Mouse (Mus musculus) ovary, postnatal 36 days (tissue): Measurements from ENCODE around the gene Slco4a1.

ENCODE experiments used
- DNase-seq: peaks from one replicate; pipeline ENCODE4 v3.0.0; 2022; ENCODE audit warnings: low spot score, mixed read lengths

Slco4a1 gene

DNA sequence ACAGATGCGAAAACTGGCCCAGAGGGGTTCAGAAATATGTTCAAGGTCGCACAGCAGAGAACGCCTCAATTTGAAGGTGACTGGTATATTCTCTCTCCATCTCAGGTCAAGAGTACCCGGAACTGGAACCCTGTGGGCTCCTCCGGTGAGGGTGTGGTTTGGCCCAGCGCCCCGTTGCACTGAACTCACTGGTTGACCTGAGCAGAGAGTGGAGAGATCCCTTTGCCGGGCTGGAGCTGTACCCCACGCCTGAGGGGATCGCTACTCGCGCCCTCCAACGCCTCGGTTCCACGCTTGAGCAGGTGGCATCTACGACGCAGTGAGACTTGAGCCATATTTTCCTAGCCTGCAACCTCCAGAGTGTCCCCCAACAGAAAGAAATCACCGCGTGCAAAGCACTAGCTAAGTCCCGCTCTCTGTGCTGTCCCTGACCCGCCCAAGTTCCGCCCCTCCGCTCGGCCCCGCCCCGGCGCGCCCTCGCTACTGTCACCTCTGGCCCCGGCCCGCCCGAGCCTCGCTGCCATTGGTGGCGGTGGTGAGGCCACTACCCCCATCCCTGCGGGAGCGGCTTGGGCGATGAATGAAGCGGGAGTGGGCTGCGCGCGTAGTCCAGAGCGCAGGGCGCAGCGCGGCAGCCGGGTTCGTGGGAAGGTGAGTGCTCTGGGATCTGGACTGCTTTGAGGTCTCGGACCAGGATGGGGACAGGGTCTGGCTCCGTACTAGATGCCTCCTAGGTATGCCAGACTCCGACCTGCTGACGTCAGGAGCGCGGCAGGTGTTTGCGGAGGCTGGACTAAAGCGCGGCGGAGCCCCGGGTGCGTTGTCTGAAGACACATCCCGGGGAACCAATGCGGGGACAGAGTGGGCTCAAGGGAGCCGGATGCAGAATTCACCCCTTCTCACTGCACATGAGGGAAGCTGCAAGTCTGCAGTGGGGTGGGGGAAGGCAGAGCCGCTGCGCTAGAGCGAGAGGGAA lies at the start of gene Slco4a1:
Slco4a1 (plus strand) TSS at position 523 of the 976 bp plus-strand sequence.
- DNase-seq = peak; percentile 77

DNA sequence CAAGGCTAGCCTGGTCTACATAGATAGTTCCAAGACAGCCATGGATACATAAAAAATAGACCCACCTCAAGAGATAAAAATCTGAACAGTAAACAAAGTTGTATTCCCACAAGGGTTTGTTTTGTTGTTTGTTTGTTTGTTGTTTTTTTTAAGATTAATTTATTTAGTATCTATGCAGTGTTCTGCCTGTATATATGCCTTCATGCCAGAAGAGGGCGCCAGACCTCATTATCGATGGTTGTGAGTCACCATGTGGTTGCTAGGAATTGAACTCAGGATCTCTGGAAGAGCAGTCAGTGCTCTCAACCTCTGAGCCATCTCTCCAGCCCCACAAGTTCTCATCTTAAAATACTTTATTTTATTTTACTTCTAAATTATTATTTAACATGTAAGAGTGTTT lies 47.6 kb upstream of the Slco4a1 start:
- no peak for DNase-seq

DNA sequence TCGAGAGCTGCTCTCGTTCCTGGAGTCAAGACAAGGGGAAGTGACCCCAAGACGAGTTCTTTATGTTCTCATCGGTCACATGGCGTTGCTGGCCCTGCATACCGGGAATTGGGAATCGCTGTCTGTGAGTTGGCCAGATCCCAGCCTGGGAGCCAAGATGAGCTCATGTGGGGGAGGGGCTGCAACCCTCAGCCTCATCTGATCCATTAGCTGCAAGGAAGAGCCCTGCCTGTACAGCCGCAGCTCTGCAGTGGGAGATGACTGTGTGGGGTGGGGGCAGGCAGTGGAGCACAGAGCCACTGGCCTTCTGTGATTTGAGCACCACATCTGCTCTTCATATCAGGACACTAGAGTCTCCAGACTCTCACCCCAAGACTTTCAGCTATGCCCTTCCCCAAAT lies 45.6 kb upstream of the Slco4a1 start:
- no peak for DNase-seq

DNA sequence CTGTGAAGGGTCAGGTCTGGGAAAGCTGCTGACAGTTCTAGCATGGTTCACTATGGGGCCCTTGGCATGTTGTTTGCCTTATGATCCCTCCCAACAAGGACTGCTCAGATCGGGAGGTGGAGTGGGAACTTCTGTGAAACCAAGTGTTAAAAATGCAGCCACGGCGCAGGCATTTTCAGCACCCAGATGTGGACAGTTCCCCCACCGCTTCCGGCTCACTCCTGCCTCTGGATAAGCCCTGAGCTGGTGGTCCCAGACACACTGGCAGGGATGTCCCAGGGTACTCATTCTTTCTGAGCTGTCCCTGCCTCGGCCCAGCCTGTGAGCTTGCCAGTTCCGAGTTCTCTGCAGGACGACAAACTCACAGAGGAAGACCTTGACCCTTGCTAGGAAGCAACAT lies 45.0 kb upstream of the Slco4a1 start:
- no peak for DNase-seq

DNA sequence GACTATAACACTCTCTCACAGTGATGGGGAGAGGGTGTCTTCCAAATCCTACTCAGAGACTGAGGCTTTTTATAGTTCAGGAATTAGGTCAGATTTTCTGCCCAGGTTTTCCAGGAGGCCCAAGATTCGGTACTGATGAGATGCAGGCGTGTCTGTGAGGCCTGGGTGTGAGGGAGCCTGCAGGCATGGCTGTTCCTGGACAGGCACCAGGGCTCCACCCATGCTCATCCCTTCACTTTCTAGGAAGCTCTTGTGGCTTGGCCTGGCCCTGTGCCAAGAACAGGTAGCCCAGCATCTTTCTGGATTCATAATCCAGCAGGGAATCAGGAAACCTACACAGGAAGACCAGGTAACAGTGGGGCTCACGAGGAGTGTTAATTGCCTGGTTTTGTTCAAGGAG lies 40.4 kb upstream of the Slco4a1 start:
- no peak for DNase-seq

DNA sequence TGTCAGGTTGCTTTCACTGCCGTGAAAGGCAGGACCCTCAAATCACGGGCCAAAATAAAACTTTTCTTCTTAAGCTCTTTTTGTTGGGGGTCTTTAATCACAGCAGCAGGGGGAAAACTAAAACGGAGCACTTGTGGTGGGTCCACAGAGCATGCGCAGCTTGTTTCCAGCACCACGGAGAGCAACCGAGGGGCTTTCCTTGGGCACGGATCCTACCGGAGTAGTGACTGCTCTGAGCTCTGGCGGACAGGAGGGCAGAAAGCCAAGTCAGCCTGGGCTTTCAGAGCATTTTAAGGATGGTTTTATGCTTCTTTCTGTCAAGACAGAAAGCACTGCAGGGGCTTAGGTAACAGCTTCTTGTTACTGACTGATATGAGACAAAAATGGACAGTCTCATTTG lies 38.3 kb upstream of the Slco4a1 start:
- peak; percentile 22 for DNase-seq

DNA sequence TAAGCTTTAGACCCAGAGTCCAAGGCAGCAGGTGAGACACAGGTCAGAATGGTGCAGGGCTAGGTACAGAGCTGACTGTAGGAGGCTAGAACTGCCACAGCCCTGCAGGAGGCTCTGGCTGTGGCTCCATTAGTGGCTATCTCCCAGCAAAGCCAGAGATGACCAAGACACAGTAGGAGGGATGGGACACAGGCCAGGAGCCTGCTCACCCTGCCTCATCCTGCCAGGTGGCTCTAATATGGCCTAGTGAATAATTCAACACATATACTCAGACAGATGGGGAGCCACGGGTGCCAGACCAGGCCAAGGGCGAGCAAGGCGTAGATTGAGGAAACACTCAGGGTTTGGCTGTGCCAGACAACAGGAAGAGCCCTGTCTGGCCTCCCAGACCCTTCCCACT lies 35.4 kb upstream of the Slco4a1 start:
- no peak for DNase-seq

DNA sequence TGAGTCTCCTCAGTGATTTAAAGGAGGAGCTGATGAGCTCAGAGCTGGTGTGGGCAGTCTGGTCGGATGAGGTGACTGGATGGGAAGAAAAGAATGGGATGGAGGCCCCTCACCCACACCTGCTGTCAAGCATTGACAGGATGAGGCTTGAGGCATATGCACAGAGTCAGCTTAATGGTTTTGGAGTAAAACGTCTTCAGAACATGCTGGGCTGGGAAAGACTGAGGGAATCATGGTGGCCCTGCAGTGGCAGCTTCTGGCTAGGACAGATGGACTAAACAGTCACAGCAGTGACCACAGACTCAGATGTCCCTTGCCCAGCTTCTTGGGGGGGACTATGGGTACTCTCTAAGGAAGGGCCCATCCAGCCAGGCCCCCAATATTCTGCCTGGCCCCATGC lies 30.9 kb upstream of the Slco4a1 start:
- DNase-seq = no peak

DNA sequence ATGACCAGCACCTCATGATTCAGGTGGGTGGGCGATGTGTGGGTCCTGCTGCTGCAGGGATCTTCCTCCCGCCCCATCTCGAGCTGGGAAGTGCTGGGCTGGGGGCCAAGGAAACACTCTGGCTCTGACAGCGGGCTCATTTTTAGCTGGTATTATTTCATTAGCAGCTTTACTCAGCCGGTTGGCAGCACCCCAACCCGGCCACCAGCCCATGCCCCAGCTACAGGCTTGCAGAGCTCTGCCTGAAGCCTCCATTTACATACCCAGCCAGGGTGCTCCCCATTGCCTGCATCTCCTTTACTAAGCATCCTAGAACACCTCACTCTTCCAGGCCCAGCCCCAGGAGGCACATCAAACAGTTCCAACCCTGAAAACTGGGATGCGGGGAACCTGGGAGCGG lies 29.0 kb upstream of the Slco4a1 start:
- DNase-seq = no peak

DNA sequence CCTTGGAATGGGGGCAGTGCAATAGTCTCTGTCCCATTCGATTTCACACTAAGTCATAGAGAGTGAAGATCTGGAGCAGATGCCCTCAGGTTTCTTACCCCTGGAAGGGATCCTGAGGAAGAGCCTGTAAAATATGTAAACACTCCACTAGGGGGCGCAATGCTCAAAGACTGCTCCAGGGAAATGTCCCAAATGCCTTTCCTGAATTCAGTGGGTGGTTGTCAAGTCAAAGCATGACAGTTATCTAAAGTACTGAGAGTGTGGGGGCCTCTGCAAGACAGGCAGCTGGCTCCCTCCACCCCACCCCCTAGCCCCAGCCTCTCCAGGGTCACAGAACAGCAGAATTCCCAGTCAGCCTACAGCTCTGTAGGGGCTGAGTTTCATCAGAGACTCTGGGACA lies 27.7 kb upstream of the Slco4a1 start:
- no peak for DNase-seq

DNA sequence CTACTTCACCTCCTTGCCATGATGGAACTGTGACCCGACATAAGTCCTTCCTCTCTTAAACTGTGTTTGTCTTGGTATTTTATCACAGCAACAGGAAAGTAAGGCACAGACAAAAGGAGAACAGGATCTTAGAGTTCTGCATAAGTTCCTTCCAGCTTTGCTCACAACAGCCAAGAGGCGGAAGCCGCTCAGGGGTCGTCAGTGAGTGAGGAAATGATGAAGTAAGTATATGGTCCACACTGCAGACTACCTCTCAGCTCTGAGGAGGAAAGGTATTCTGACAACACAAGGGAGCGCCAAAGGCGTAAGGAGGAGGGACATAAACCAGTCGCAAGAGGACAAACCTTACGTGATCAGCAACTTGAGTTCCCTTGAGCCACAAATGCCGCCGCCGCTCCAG lies 25.4 kb upstream of the Slco4a1 start:
- no peak for DNase-seq

DNA sequence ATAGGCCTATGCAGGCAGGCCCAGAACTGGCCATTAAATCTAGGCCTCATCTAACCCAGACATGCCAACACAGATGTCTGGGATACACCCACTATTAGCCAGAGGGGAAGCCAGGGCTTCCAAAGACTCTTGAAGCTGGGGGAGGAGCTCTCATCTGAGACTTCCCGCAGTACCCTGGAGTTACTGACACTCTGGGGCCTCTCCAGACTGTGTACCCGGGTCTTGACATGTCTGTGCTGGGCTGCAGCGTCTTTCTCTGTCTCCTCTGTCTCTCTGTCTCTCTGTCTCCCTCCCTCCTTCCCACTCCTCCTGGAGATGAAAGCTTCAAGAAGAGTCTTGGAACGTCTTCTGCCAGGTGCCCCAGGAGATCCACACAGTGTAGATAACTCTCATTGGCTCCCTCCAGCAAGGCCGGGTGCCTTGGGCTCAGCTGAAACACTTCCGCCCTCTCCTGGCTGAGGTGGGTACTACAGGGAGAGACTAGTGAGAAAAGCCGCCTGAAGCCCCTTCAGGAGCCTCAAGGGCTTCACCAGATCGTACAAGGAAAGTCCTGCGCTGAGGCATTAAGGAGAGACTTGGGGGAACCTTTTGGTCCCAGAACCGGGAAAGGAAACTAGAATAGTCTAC lies 23.9 kb upstream of the Slco4a1 start:
- DNase-seq = peak; percentile 68

DNA sequence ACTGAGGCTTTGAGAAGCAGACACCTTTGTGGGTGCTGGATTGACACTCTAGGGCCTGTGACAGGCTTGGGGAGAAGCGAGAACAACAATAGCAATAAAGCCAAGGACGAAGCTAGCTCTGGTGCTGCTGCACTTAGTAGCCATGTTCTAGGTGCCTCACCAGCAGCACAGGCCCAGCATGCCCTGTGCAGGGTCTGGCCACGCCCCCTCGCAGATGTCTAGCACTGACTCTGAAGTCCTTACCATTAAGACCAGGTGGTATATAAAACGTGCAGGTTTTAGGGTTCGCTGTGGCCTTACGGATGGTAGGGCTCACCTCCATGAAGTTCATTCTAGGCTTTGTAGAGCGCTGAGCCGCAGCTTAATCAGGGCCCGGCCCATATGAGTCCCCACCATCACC lies 23.3 kb upstream of the Slco4a1 start:
- DNase-seq = no peak

DNA sequence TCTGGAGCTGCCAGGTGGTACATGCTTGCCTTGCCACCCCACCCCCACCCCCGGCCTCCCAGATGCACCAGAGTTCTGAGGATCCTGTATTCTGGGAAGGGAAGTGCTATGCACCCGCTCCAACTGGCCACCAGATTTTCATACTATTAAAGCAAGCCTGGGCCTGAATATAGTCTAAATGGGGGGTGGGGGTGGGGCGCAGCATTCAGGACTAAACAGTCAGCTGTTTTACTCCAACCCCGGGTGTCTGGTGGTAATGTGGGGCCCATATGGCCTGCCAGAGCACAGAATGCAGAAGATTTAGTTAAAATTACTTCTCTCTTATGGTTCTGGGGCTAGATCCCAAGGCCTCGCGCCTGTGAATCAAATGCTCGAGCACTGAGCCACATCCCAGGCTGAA lies 22.7 kb upstream of the Slco4a1 start:
- DNase-seq = no peak

DNA sequence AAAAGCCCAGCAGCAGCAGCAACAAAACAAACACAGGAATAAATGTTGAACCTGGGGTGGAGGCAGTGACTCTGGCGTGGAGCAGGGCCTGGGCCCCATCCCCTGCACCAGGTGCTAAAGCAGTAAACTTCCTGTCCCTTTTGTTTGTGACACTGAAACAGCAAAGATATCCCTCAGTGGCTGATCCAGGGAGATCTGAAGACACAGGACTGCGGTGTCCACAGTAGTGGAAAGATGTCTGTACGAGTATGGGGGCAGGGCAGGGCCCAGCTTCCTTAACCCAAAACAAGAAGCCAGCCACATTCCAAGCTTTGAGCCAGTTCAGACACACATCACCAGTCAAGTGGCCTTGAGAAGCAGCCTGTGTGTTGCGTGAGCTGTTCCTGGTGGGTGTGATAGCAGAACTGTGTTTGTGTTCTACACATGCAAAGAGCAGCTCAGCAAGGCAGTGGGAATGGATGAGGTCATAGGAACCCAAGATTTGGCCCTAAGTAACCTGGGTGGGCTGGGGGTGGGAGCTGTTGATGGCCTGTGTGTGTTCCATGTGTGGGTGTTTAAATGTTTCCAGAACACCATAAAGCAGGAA lies 20.6 kb upstream of the Slco4a1 start:
- DNase-seq = no peak

DNA sequence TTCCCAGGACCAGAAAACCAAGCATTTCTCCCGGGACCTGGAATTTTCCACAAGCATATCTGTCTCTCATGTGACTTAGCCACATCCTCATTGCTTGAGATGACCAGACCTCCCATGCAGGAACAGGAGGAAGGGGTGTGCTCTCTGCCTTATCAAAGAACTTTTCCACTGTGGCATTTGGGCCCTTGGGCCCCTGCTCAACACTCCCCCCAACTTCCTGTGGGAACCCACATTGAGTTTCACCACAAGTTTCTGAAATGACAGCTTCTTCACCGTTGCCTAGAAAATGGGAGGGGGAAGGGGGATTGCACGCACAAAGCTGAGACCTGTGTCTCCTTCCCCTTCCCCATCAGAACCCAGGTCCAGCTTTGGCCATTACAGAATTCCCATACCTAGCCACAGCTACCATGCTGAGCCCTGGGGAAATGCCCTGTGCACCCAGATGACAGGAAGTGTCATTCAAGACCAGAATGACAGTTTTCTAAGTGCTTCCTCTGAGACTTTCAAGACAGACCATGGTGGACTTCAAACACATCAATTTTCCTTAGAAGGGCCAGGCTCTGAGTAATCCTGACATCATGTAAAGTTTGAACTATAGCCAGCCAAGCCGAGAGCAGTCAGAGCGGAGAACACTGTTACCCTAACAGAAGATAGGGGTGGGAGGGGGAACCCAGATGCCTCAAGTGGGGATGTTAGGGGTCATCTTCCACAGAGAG lies 18.7 kb upstream of the Slco4a1 start:
- DNase-seq = no peak

DNA sequence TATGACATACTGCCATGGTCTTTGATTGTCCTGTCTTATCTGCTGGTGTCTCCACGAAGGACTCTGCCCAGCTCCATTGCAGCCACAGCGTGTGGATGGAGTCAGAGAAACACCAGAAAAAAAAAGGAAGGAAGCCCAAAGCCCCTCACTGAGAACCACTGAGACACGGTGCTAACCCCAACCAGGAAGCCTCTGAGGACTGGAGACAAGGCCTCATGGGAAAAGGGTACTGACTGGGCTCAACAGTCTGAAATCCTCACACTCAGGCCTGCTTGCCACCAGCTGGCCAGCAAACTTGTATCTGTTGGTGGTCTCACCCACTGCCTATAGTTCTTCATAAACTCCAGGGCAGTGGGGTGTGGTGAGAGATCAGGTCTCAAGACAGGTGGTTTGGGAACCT lies 16.3 kb upstream of the Slco4a1 start:
- DNase-seq = no peak

DNA sequence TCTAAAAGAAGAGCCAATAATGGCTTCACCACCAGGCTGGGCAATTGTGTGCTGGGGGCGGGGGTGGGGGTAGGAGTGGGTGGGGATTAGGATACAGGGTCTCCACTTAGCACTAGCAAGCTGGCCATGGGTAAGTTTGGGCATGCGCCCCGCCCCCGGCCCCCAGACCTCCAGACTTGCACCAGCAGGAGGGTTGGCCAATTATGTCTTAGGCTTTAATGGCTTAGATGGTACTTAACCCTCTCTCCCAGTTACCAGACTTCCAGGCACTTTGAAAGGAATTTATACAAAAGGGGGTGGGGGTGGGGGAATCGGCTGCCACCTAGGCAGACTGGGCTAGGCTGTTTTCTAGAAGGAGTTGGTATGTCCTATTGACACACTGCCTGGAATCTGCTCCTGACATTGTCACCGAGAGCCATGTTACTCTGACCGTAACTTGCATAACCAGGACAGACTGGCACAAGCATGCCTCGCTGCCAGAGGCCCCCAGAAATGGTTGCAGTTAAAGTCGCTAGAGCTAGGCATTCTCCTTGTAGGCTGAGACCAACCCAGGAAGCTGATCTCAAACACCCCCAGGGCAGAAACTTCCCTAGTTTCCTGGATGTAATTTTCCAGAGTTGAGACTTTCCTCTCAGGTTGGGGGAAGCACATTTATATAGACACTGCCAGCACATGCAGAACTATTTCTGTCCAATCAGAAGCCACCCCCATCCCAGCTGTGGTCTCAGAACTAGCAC lies 15.3 kb upstream of the Slco4a1 start:
- DNase-seq = no peak

DNA sequence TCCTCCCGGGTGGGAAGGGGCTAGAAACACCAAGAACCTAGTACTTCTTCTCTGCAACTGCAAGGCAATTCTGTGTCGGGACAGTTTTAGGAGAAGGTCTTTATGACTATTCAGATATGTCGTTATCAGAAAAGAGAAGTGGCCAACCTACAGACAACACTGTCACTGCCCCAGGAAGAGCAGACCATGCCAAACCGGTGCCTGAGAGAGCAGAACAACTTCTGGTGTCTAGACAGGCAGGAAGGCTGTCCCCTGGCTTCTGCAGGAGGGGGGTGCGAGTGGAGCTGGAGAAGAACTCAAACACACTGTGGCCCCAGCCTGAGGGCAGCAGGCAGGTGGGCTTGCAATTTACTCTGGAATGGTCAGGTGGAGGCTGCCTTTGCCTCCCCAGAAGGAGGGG lies 14.0 kb upstream of the Slco4a1 start:
- no peak for DNase-seq

DNA sequence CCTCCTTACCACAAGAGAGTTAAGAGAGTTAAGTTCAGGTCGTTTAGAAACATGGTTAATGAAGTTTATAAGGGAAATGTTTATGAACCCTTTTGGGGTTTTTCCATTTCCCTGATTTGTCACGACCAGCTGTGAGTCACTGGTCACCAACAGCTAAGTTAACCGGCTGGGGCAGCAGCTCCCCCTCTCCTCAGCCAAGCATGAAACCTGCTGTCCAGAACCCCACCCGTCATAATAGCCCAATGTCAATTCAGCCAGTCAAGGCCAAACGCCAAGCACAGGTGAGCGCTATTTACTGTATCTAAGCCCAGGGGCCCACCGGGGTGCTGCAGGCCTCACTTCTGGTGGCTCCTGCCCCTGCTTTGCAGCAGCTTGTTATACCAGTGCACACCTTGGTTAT lies 12.2 kb upstream of the Slco4a1 start:
- no peak for DNase-seq

DNA sequence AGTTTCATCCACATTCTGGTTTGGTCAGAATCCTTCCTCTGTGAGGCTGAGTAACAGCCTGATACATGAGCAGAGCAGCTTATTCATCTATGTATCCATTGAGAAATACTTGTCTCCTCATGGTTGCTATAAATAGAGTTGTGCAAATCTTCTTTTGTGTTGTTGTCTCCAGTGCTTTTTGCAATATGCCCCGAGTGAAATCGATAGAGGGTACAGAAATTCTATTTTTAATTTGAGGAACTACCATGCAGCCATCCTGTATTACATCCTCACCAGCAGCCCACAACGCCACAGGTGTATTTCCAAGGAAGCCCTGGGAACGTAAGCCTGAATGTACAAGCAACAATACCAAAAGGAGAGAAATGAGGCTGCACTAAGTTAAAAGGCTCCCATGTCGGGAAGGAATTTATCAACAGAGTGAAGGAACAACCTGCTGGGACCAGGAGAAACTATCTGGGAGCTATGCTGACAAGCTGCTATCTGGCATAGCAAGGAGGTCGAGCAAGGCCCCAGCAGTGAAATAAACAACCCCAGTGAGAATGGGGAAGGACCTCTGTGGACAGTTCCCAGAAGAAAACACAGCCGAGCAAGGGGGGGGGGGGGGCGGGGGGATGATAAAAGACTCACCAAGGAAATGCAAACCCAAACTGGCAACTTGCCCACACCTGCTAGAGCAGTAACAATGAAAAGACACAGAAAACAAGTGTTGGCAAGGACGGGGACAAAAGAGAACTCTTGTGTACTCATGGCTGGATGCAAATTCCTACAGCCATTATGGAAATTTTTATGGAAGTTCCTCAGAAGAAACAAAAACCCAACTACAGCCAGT lies 10.9 kb upstream of the Slco4a1 start:
- no peak for DNase-seq
